Mouse (Mus musculus) liver, embryonic 14.5 days (tissue): ENCODE data around the gene Auts2. TPM values are rescaled to one million over a fixed set of nuclear protein-coding genes. Genes with fewer than 3 reads are reported as not detected.

Source experiments
- ATAC-seq: fragments of 200-750 bp; cut with Nextera tagmentation; 2 replicates; pipeline ENCODE4 v1.8.0; 2017; ENCODE audit warnings: moderate number of reproducible peaks, mild to moderate bottlenecking, moderate library complexity; ENCODE audit not compliant: insufficient read depth
- DNase-seq, 3 experiments: peaks; one replicate each; pipeline ENCODE4 v3.0.0-alpha.2; 2012 to 2013; ENCODE audit warnings: low read depth in 3 of 3, low spot score in 3 of 3
- H3K27ac ChIP-seq: fragments of 300-500 bp; sonication (generic); 2 replicates; pipeline ENCODE4 v1.5.1; 2014; ENCODE audit warnings: moderate library complexity, mild to moderate bottlenecking, control low read depth, inconsistent platforms
- H3K27me3 ChIP-seq: fragments of 300-500 bp; sonication (generic); 2 replicates; pipeline ENCODE4 v1.6.1; 2014; ENCODE audit warnings: mild to moderate bottlenecking, low read length, moderate library complexity; ENCODE audit not compliant: control insufficient read depth, insufficient read depth
- H3K36me3 ChIP-seq: fragments of 300-500 bp; sonication (generic); replicated peaks from 2 replicates; pipeline ENCODE4 v1.6.1; 2014; ENCODE audit warnings: low read depth; ENCODE audit not compliant: control insufficient read depth, insufficient read depth
- H3K4me1 ChIP-seq, 2 experiments: fragments of 200-500 bp in 1 of 2; fragments of 300-500 bp in 1 of 2; sonication (generic) in 1 of 2; replicated peaks; 2 replicates each; pipeline ENCODE4 v1.6.1; 2012 to 2014; ENCODE audit warnings: antibody characterized with exemption in 1 of 2, inconsistent platforms in 1 of 2, low read length in 1 of 2; ENCODE audit not compliant: control insufficient read depth in 2 of 2, insufficient read depth in 2 of 2
- H3K4me2 ChIP-seq: fragments of 300-500 bp; sonication (generic); 2 replicates; pipeline ENCODE4 v1.6.1; 2014; ENCODE audit warnings: low read depth, mild to moderate bottlenecking, control low read depth, moderate library complexity
- H3K4me3 ChIP-seq, 2 experiments: fragments of 200-500 bp in 1 of 2; fragments of 300-500 bp in 1 of 2; sonication (generic) in 1 of 2; 2 replicates each; pipeline ENCODE4 v1.5.1; 2012 to 2014; ENCODE audit warnings: low read depth in 2 of 2, low read length in 2 of 2, mild to moderate bottlenecking in 2 of 2, control low read depth in 1 of 2, inconsistent platforms in 1 of 2, moderate library complexity in 1 of 2; ENCODE audit not compliant: insufficient read depth in 1 of 2
- H3K9ac ChIP-seq: fragments of 300-500 bp; sonication (generic); replicated peaks from 2 replicates; pipeline ENCODE4 v1.6.1; 2014; ENCODE audit warnings: mild to moderate bottlenecking, control low read depth, moderate library complexity
- H3K9me3 ChIP-seq: fragments of 300-500 bp; sonication (generic); 2 replicates; pipeline ENCODE4 v1.6.1; 2016; ENCODE audit warnings: low read length, mixed read lengths; ENCODE audit not compliant: control insufficient read depth
- CTCF ChIP-seq: IDR thresholded peaks from 2 replicates; pipeline ENCODE4 v1.5.1; 2016; ENCODE audit warnings: antibody characterized with exemption, low read depth, control low read depth
- EP300 ChIP-seq: IDR thresholded peaks from 2 replicates; pipeline ENCODE4 v1.6.1; 2016; ENCODE audit warnings: antibody characterized with exemption, low read depth
- WGBS: fragments of 180-500 bp; shearing (Covaris S2); extraction: QIAGEN DNeasy Blood & Tissue Kit; methylation state at CpG from one replicate; pipeline ENCODE4 v1.1.7; 2014; ENCODE audit not compliant: insufficient replicate concordance; 5-methylcytosine and 5-hydroxymethylcytosine counted together
- polyA plus RNA-seq, 2 experiments: library from polyadenylated mRNA; depleted of rRNA in 1 of 2; stranded (reverse) in 1 of 2; unstranded in 1 of 2; fragments of >200 nt; fragmentation: Nextera tagmentation in 1 of 2; extraction: Ambion mirVana in 1 of 2; gene quantifications; 2 replicates each; pipeline versions ENCODE4 v1.2.1 to v1.2.3; 2012 to 2014

Auts2 gene
- polyA plus RNA-seq, 2 experiments: 0.77 to 1.6 TPM

- Histone ChIP-seq H3K4me3 (no peak overlapping the region), H3K4me1 (no peaks in the 10 kb centered on the region), H3K9me3 (no peaks in the 10 kb centered on the region), H3K27me3 (no peaks in the 10 kb centered on the region), H3K4me2 (no peak overlapping the region), H3K27ac (no peak overlapping the region), H3K36me3 (no peaks in the 10 kb centered on the region), H3K9ac (no peak overlapping the region)
- ATAC-seq: no peak
- DNase-seq: no peak
- WGBS: 77% methylated on average over 9 of the region's 9 CpGs
- TF ChIP-seq CTCF: no peak
- TF ChIP-seq EP300: no peak
These were observed 1077.0 kb downstream of the Auts2 start for GRCm38 (mm10) chr5:131466131-131466530.

GRCm38 (mm10) chr5:131463402-131463801, 1079.7 kb downstream of the Auts2 start:
- no peak overlapping the region for H3K9ac ChIP-seq
- H3K27ac ChIP-seq: no peak overlapping the region
- H3K4me1 ChIP-seq: no peaks in the 10 kb centered on the region
- no peaks in the 10 kb centered on the region for H3K36me3 ChIP-seq
- H3K9me3 ChIP-seq: no peaks in the 10 kb centered on the region
- no peak overlapping the region for H3K4me3 ChIP-seq
- no peak for DNase-seq
- ATAC-seq: no peak
- no peaks in the 10 kb centered on the region for H3K27me3 ChIP-seq
- no peak for TF ChIP-seq CTCF
- TF ChIP-seq EP300: no peak
- no peak overlapping the region for H3K4me2 ChIP-seq
- WGBS: 85% methylated on average over 6 of the region's 6 CpGs

GRCm38 (mm10) chr5:131459951-131460350, 1083.2 kb downstream of the Auts2 start:
- DNase-seq: no peak
- WGBS: 75% methylated on average over 6 of the region's 6 CpGs
- H3K36me3 ChIP-seq: no peaks in the 10 kb centered on the region

GRCm38 (mm10) chr5:131459549-131459948, 1083.6 kb downstream of the Auts2 start:
- H3K27me3 ChIP-seq: no peaks in the 10 kb centered on the region
- no peaks in the 10 kb centered on the region for H3K36me3 ChIP-seq
- no peaks in the 10 kb centered on the region for H3K4me1 ChIP-seq
- no peak overlapping the region for H3K27ac ChIP-seq
- H3K9me3 ChIP-seq: no peaks in the 10 kb centered on the region
- H3K9ac ChIP-seq: no peak overlapping the region
- 42% methylated on average over 2 of the region's 2 CpGs for WGBS
- TF ChIP-seq EP300: no peak
- no peak for TF ChIP-seq CTCF
- ATAC-seq (no peak), DNase-seq (no peak)
- no peak overlapping the region for H3K4me2 ChIP-seq
- no peak overlapping the region for H3K4me3 ChIP-seq

More at GRCm38 (mm10) chr5:131459951-131460350, 1083.2 kb downstream of the Auts2 start:
- Histone ChIP-seq H3K27me3 (no peaks in the 10 kb centered on the region), H3K4me1 (no peaks in the 10 kb centered on the region), H3K4me2 (no peak overlapping the region), H3K9ac (no peak overlapping the region), H3K4me3 (no peak overlapping the region), H3K9me3 (no peaks in the 10 kb centered on the region), H3K27ac (no peak overlapping the region)
- no peak for TF ChIP-seq CTCF
- ATAC-seq: no peak

- no peak for ATAC-seq
- WGBS: 64% methylated on average over 6 of the region's 6 CpGs
These were observed 1084.4 kb downstream of the Auts2 start for GRCm38 (mm10) chr5:131458700-131459099.

GRCm38 (mm10) chr5:131457999-131458398, 1085.1 kb downstream of the Auts2 start:
- 67% methylated on average over 7 of the region's 7 CpGs for WGBS
- DNase-seq: no peak
- H3K27ac ChIP-seq: no peak overlapping the region
- TF ChIP-seq CTCF (no peak), EP300 (no peak)
- H3K9ac ChIP-seq: no peak overlapping the region
- no peak for ATAC-seq
- H3K4me3 ChIP-seq: no peak overlapping the region
- no peaks in the 10 kb centered on the region for H3K9me3 ChIP-seq
- H3K27me3 ChIP-seq: no peaks in the 10 kb centered on the region
- no peaks in the 10 kb centered on the region for H3K36me3 ChIP-seq
- no peaks in the 10 kb centered on the region for H3K4me1 ChIP-seq
- H3K4me2 ChIP-seq: no peak overlapping the region

More at GRCm38 (mm10) chr5:131458700-131459099, 1084.4 kb downstream of the Auts2 start:
- Histone ChIP-seq H3K4me1 (no peaks in the 10 kb centered on the region), H3K36me3 (no peaks in the 10 kb centered on the region), H3K27me3 (no peaks in the 10 kb centered on the region), H3K9ac (no peak overlapping the region), H3K9me3 (no peaks in the 10 kb centered on the region), H3K27ac (no peak overlapping the region), H3K4me3 (no peak overlapping the region), H3K4me2 (no peak overlapping the region)
- no peak for TF ChIP-seq CTCF
- no peak for TF ChIP-seq EP300
- no peak for DNase-seq
